Mouse (Mus musculus) stomach, embryonic 14.5 days (tissue): ENCODE measurements at regions not wholly inside any gene's neighbourhood (a gene's known extent, or its start where the extent isn't known, plus 50 kb on each side); places are given as distances from the start of the nearest gene placed in this dataset.

Experiments
- ATAC-seq: fragments of 200-750 bp; cut with Nextera tagmentation; 2 replicates; pipeline ENCODE4 v1.8.0; 2017; ENCODE audit warnings: low read depth, moderate TSS enrichment; ENCODE audit not compliant: insufficient number of reproducible peaks, insufficient read depth, low FRiP score
- H3K27ac ChIP-seq: fragments of 300-500 bp; sonication (generic); 2 replicates; pipeline ENCODE4 v1.5.1; 2014; ENCODE audit warnings: mild to moderate bottlenecking, low read length, moderate library complexity, mixed read lengths
- H3K27me3 ChIP-seq: fragments of 300-500 bp; sonication (generic); 2 replicates; pipeline ENCODE4 v1.6.1; 2014; ENCODE audit warnings: low read length, control low read depth, mixed read lengths; ENCODE audit not compliant: control insufficient read depth, insufficient read depth
- H3K36me3 ChIP-seq: fragments of 300-500 bp; sonication (generic); 2 replicates; pipeline ENCODE4 v1.6.1; 2014; ENCODE audit warnings: mild to moderate bottlenecking, control low read depth, low read length, moderate library complexity, mixed read lengths; ENCODE audit not compliant: control insufficient read depth, insufficient read depth
- H3K4me1 ChIP-seq: fragments of 300-500 bp; sonication (generic); 2 replicates; pipeline ENCODE4 v1.6.1; 2014; ENCODE audit warnings: low read length, control low read depth, mixed read lengths; ENCODE audit not compliant: control insufficient read depth, insufficient read depth
- H3K4me2 ChIP-seq: fragments of 300-500 bp; sonication (generic); replicated peaks from 2 replicates; pipeline ENCODE4 v1.6.1; 2014; ENCODE audit warnings: low read depth, low read length, control low read depth
- H3K4me3 ChIP-seq: fragments of 300-500 bp; sonication (generic); 2 replicates; pipeline ENCODE4 v1.5.1; 2014; ENCODE audit warnings: low read depth, low read length, control low read depth
- H3K9ac ChIP-seq: fragments of 300-500 bp; sonication (generic); replicated peaks from 2 replicates; pipeline ENCODE4 v1.6.1; 2014; ENCODE audit warnings: low read depth, mild to moderate bottlenecking, control low read depth, low read length, moderate library complexity, mixed read lengths
- H3K9me3 ChIP-seq: fragments of 300-500 bp; sonication (generic); 2 replicates; pipeline ENCODE4 v1.6.1; 2016; ENCODE audit warnings: low read depth, low read length, control low read depth; ENCODE audit not compliant: control insufficient read depth
- WGBS: fragments of 180-500 bp; shearing (Covaris S2); extraction: QIAGEN DNeasy Blood & Tissue Kit; methylation state at CpG from one replicate; pipeline ENCODE4 v1.1.7; 2014; 5-methylcytosine and 5-hydroxymethylcytosine counted together

DNA sequence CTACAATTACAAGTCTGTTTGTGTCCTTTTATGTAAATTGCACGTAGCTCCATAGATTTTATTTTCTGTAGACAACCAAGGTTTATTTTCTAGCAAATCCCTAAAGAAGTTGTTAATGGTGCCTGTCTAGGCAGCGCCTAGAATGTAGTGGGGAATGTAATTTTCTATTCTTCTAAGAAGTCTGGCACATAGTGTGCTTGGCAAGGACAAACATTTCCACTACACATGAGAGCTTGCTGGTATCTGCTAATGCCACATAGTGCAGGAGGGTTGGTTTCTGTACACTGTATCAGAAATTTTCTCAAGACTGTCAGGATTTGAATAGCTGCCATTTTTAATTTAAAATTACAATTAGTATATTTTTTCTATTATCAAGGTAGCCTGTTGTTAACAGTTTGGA is 385.3 kb downstream of the Nedd1 start:
- H3K9me3 ChIP-seq, result no peaks in the 10 kb centered on the region
- H3K36me3 ChIP-seq, result no peaks in the 10 kb centered on the region
- no peak for ATAC-seq
- no peak overlapping the region for H3K9ac ChIP-seq
- no peak overlapping the region for H3K4me2 ChIP-seq
- peaks cover 10% of the 10 kb centered on the region; the same call in 1 of the 2 replicates for H3K4me1 ChIP-seq
- no peak overlapping the region for H3K27ac ChIP-seq
- 75% methylated on average over 2 of the region's 2 CpGs for WGBS
- H3K4me3 ChIP-seq, result no peak overlapping the region
- no peaks in the 10 kb centered on the region for H3K27me3 ChIP-seq

- no peak for ATAC-seq
- Histone ChIP-seq H3K27me3 (no peaks in the 10 kb centered on the region), H3K4me3 (no peak overlapping the region), H3K27ac (no peak overlapping the region), H3K9ac (no peak overlapping the region), H3K4me1 (peaks cover 10% of the 10 kb centered on the region; the same call in 1 of the 2 replicates), H3K9me3 (no peaks in the 10 kb centered on the region), H3K36me3 (no peaks in the 10 kb centered on the region), H3K4me2 (no peak overlapping the region)
- WGBS, result 75% methylated on average over 5 of the region's 5 CpGs
These were observed 386.1 kb downstream of the Nedd1 start for GRCm38 (mm10) chr10:92336138-92336537.

- Histone ChIP-seq H3K4me2 (no peak overlapping the region), H3K4me1 (peaks cover 10% of the 10 kb centered on the region; the same call in 1 of the 2 replicates), H3K9me3 (no peaks in the 10 kb centered on the region), H3K4me3 (no peak overlapping the region), H3K36me3 (no peaks in the 10 kb centered on the region), H3K9ac (no peak overlapping the region), H3K27ac (no peak overlapping the region), H3K27me3 (no peaks in the 10 kb centered on the region)
- 74% methylated on average over 5 of the region's 5 CpGs for WGBS
- no peak for ATAC-seq
These were observed 387.1 kb downstream of the Nedd1 start for GRCm38 (mm10) chr10:92335141-92335540.

DNA sequence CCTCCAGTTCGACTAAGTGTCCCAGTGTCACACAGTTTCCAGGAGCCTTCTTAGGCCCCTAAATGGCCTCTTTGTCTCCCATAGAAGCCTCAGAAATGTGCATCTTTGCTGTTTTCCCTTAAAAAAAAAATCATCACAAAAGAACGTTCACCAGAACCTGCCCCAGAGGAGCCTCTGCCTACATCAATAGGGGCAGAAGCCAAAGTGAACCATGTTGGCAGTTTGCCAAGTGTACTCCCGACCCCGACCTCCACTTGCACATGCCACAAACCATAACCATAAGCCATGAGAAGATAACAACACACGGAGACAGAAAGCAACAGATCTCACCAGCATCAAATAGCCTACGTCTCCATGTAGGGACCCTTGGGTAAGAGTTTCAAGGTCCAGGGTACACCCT is 388.4 kb downstream of the Nedd1 start:
- no peak overlapping the region for H3K4me3 ChIP-seq
- H3K36me3 ChIP-seq, result no peaks in the 10 kb centered on the region
- H3K4me2 ChIP-seq, result no peak overlapping the region
- no peak overlapping the region for H3K9ac ChIP-seq
- no peak for ATAC-seq
- H3K27ac ChIP-seq, result no peak overlapping the region
- H3K9me3 ChIP-seq, result no peaks in the 10 kb centered on the region
- no peaks in the 10 kb centered on the region for H3K27me3 ChIP-seq
- H3K4me1 ChIP-seq, result peaks cover 10% of the 10 kb centered on the region; the same call in 1 of the 2 replicates
- 32% methylated on average over 6 of the region's 6 CpGs for WGBS

DNA sequence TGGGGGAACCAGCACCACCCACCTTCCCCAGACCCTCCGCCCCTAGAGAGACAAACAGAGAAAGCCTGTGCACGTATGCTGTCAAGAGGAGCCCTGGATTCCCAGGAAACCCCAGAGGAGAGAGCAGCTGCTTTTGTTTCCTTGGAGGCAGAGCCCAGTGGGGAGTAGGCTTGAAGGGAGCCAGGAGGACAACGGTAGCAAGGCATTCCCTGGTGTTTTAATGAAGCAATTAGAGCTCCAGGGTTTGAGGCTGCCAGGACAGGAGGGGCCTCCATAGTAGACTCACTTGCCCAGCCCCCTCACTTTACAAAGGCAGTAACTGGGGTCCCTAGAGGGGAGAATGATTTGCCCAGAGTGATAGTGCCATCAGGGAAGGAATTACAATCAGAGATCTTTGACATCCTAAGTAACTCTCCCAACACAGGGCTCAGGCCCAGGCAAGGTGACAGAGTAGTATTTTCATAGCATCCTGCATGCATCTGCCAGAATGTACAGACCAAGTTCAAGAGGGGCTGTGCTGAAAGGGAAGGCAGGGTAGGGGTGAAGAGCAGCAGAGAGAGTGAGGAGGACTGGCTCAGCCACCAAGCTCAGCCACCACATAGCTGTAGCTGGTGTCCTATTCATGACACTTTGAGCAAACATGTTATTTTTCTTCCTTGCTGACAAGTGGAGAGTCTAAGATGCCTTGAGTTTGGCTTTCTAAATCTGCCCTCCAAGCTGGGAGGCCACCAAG is 389.0 kb downstream of the Nedd1 start:
- Histone ChIP-seq H3K4me3 (no peak overlapping the region), H3K27ac (no peak overlapping the region)
- peak; percentile 37; the same call in 1 of the 2 replicates for ATAC-seq

DNA sequence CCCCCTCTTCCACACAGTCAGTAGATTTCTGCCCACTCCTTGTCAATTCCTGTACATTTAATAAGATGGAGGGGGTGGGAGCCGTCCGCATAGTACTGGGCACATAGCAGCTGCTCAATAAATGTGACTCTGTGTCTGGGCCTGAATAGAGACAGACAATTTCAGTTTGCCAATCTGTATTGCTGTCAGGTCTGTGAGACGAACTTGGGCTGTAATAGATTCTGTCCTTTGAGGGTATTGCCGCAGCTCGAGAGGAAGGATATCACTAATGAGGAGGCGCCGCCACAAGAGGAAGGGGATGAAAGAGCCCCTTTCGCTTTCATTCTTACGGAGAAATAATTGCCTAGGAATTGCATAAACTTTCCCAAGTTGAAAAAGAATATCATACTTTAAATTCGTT is 392.1 kb downstream of the Nedd1 start:
- H3K4me3 ChIP-seq, result no peak overlapping the region
- H3K9ac ChIP-seq, result no peak overlapping the region
- H3K27ac ChIP-seq, result no peak overlapping the region
- ATAC-seq, result no peak
- no peaks in the 10 kb centered on the region for H3K9me3 ChIP-seq
- no peaks in the 10 kb centered on the region for H3K36me3 ChIP-seq
- H3K4me1 ChIP-seq, result peaks cover 10% of the 10 kb centered on the region; the same call in 1 of the 2 replicates
- no peaks in the 10 kb centered on the region for H3K27me3 ChIP-seq
- no peak overlapping the region for H3K4me2 ChIP-seq
- WGBS, result 77% methylated on average over 10 of the region's 10 CpGs

More for the DNA sequence above, 389.0 kb downstream of the Nedd1 start:
- H3K36me3 ChIP-seq, result no peaks in the 10 kb centered on the region
- H3K9me3 ChIP-seq, result no peaks in the 10 kb centered on the region
- 7% methylated on average over 3 of the region's 3 CpGs for WGBS
- H3K27me3 ChIP-seq, result no peaks in the 10 kb centered on the region
- no peak overlapping the region for H3K9ac ChIP-seq
- no peak overlapping the region for H3K4me2 ChIP-seq
- peaks cover 10% of the 10 kb centered on the region; the same call in 1 of the 2 replicates for H3K4me1 ChIP-seq

GRCm38 (mm10) chr10:92329661-92330060 is 392.6 kb downstream of the Nedd1 start:
- Histone ChIP-seq H3K4me1 (peaks cover 10% of the 10 kb centered on the region; the same call in 1 of the 2 replicates), H3K9ac (no peak overlapping the region), H3K9me3 (no peaks in the 10 kb centered on the region), H3K36me3 (no peaks in the 10 kb centered on the region), H3K27me3 (no peaks in the 10 kb centered on the region), H3K27ac (no peak overlapping the region), H3K4me3 (no peak overlapping the region), H3K4me2 (no peak overlapping the region)
- no peak for ATAC-seq
- 52% methylated on average over 1 of the region's 1 CpGs for WGBS

DNA sequence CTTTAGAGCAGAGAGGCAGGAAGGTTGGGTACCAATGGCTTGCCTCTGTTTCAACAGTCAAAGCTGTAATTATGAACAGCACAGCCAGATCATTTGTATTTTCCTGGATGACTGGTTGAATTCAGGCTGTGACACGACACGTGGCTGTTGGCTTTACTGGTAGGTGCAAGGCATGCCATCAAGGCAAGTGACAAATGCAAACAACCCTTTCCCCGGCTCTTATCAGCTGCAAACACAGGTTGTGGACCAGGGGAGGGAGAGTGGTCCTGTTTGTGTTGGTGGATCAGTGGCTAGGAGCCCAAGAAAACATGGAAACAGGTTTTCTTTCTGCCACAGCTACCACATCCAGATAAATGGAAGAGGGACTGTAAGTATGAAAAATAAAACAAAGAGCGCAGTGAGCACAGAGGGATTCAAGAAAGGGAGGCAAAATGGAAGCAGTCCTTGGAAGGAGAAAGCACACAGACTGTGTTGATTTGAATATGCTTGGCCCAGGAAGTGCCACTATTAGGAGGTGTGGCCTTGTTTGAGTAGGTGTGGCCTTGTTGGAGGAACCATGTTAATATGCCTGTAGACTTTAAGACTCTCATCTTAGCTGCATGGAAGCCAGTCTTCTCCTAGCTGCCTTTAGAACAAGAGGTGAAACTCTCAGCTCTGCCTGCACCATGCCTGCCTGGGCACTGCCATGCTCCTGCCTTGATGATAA is 396.8 kb downstream of the Nedd1 start:
- H3K27me3 ChIP-seq, result no peaks in the 10 kb centered on the region
- H3K4me2 ChIP-seq, result no peak overlapping the region
- no peaks in the 10 kb centered on the region for H3K4me1 ChIP-seq
- WGBS, result 48% methylated on average over 4 of the region's 4 CpGs
- H3K27ac ChIP-seq, result no peak overlapping the region
- no peaks in the 10 kb centered on the region for H3K36me3 ChIP-seq
- H3K9me3 ChIP-seq, result no peaks in the 10 kb centered on the region
- no peak overlapping the region for H3K4me3 ChIP-seq
- peak; percentile 84; the same call in 1 of the 2 replicates for ATAC-seq
- no peak overlapping the region for H3K9ac ChIP-seq
